Mouse (Mus musculus): ENCODE measurements around the gene Myadm.
"Not testable (repeated sequence)": the region's sequence is repeated elsewhere in the genome, so short reads cannot be mapped to it uniquely, and the experiment has no call there.

Myadm gene

DNA sequence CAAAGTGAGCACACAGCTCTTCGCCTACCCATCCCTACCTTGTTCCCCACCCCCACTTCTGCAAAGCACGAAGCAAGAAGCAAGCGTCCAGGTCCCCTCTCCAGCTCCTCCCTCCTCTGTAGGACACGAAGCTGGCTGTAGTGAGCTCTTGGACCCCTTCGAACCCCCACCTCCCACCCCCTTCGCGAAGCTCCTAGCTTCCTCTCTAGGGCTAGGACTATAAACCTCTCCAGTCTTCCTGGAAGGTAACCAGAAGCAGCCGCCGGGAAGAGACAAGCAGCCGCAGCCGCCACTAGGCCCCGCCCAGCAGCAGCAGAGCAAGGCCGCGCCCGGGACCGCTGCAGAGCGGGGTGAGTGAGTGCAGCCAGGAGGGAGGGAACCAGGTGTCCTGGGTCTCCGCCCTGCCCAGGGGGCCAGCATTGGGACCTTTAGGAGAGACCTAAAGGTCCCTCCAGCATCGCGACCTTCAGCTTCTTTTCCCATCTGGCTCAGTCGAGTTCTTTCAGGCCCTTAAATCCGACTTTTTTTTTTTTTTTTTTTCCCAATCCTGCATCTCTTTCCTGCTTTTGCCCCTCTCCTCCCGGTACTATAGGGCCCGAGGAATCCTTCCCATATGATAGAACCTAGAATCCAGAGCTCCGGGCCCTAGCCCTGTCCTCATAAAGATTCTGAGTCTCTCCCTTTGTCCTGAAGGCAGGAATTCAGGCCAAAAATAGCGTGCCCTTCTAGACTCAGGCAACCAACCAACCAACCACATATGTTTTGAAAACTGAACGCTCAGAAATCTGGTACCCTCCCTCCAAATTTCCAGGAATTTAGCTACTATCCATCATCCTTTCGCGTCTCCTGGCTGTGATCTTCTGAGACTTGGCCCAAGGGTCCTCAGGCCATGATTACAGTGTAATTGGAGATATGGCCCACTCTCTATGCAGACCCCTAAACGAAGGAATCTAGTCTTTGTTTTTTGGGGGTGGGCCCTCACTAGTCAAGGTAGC is at the start of gene Myadm, which contains the start of gene Prkcg:
TSS of gene Myadm (plus strand) at position 105 of the 995 bp plus-strand sequence.
TSS of gene Prkcg (plus strand) at position 204 of the 995 bp plus-strand sequence.
- DNase-seq (ENCODE audit: low spot score in 2 of 2) = peak; percentile 51 to 80

DNA sequence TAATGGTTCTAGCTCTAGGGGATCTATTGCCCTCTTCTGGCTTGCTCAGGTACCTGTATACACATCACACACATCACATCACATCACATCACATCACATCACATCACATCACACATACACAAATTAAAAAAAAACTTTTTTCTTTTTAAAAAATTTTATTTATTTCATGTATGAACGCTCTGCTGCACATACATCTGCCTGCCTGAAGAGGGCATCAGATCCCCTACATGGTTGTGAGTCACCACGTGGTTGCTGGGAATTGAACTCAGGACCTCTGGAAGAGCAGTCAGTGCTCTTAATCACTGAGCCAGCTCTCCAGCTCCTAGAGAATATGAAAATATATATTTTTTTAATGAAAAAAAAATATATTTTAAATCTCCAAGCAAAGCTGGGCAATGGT is 49.7 kb upstream of the Myadm start:
- no peak for DNase-seq (ENCODE audit: low spot score in 2 of 2)

DNA sequence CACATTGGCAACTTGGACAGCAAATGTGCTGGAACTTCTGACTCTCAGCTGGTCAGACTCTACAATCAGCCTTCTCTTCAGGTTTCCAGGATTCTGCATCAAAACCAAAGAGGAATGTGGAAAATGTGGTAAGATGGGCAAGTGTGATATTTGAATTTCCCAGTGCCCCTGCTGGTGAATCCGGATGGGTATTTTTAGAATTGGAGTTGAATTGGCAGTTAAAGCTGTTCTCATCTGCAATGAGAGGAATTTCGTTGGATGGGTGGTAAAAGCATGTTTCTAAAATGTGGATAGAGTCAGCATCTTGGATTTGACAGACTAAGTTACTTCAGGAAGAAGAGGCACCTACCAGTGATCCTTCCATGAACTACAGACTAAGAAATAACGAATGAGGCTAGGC is 28.2 kb upstream of the Myadm start:
- no peak for DNase-seq (ENCODE audit: low spot score in 2 of 2)

DNA sequence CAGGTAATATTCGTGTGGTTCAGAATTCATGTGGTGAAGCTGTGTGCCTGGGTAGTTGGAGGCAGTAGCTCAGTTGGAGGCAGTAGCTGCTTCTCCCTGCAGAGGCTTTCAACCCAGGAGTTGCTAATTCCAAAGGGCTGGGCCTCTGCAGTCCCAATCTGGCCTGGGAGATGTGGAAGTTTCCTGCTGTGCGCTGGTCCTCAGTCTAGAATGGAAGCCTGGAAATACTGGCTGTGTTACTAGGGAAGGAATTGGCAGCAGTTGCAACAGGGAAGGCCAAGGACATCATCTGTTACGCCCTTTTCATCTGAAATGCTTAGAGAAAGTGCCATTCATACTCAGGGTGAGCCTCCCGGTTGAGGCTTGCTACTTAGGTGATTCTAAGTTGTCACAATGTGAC is 27.4 kb upstream of the Myadm start:
- DNase-seq (ENCODE audit: low spot score in 2 of 2) = no peak

DNA sequence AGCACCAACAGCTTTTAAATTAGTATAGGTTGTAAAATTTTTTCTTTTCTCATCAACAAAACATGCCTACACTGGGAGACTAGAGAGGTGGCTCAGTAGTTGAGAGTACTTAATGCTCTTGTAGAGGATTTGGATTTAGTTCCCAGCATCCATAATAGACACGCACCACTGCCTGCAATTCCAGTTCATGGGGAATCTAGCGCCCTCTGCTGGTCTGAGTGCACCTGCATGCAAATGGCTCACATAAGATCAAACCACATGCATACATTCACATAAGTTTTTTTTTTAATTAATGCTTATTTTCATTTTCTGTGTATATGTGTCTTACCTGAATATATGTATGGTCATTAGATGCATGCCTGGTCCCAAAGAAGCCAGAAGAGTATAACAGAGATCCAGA is 26.1 kb upstream of the Myadm start:
- peak in 1 of 2 experiments; percentile 51 for DNase-seq (ENCODE audit: low spot score in 2 of 2)

DNA sequence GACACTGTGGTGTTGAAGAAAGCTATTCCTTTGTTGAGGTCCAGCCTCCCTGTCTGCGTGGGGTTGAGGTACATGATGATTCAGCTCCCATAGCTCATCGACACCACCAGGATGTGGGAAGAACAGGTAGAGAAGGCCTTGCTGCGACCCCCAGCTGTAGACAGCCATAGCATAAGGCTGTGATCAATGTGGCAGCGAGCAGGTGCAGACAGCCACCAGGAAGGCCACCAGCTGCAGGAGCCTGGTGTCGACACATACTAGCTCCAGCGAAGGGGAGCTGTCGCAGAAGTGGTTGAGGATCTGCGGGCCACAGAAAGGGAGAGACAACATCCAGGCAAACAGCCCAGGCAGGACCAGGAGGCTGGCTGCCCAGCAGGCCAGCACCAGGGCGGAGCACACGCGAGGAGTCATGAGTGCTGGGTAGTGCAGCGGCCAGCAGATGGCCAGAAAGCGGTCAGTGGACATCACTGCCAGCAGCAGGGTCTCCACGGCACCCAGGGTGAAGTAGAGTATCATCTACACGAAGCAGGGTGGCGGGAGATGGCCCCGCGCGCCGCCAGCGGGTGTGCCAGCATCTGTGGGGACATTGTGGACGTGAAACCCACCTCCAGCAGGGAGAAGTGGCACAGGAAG is 24.4 kb upstream of the Myadm start:
- no peak for DNase-seq (ENCODE audit: low spot score in 2 of 2)

DNA sequence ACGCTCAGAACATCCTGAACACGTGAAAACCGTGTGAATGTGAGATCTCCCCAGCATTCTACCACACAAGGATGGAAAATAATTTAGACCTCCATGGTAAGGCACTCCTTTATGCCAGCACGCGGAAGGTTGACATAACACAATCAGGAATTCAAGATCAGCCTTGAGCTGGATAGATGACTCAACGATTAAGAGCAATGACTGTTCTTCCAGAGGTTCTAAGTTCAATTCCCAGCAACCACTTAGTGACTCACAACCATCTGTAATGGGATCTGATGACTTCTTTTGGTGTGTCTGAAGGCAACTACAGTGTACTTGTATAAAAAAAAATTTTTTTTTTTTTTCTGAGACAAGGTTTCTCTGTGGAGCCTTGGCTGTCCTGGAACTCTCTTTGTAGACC is 23.6 kb upstream of the Myadm start:
- DNase-seq (ENCODE audit: low spot score in 2 of 2) = no peak

DNA sequence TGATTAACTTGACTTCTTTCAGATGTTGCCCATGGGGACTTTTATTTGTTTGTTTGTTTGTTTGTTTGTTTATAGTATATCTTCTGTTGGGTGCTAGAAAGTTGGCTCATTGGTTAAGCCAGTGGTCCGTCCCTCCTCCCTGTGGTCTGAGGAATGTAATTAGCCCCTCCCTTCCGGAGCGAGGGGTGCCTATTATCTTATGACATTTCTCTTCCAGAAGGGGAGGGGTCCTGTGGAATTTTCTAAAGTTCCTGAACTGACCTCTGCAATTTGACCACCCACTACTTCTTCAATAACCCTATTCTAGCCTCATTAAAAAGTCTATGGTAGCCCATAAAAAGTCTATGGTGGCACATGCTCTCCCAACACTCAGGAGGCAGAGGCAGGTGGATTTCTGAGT is 21.6 kb upstream of the Myadm start:
- DNase-seq (ENCODE audit: low spot score in 2 of 2) = no peak

DNA sequence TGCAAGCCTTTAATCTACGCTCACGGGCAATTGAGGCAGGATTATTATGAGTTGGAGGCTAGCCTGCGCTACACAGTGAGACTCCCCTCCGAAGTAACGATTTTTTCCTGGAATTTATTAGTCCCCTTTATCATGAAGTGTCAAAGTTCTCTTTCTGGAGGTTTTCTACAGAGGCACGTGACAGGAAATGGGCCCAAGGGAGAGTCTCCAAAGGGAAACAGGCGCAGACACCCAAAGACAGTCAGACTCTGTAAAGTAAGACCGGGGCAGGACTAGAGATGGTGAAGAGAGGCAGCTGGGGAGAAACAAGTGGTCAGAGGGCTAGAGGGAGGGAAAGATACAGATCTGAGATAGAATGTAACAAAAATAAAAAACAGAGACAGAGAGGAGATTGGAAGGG is 21.0 kb upstream of the Myadm start:
- DNase-seq (ENCODE audit: low spot score in 2 of 2) = no peak

DNA sequence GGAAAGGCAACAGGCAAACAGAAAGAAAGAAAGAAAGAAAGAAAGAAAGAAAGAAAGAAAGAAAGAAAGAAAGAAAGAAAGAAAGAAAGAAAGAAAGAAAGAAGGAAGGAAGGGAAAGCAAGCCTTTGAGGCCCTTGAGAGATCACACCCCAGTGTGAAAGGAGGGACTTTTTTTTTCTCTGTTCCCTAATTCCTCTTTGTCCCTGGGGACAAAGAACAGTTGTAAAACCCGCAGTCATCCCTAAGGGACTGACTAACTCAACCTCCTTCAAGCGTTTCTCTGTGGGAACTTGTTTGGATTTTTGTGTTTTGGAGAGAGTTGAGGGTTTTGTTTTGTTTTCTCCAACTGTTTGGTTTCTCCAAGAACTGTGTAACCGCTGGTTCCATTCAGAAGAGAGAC is 20.6 kb upstream of the Myadm start:
- DNase-seq (ENCODE audit: low spot score in 2 of 2) = no peak

DNA sequence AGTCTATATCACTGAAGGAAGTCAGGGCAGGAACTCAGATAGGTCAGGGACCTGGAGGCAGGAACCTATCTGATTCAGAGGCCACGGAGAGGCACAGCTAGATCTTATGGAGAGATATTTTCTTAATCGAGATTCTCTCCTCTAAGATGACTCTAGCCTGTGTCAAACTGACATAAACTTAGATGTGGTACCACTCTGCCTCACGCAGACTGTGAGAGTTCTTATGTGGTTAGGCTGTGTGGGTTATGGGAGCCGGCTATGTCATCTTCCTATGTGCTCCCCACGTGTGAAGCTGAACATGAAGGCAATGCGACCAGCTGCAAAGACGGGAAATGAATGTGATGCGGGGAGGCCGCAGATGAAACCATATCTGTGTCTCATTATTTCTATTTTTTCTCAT is 16.7 kb upstream of the Myadm start:
- no peak for DNase-seq (ENCODE audit: low spot score in 2 of 2)

DNA sequence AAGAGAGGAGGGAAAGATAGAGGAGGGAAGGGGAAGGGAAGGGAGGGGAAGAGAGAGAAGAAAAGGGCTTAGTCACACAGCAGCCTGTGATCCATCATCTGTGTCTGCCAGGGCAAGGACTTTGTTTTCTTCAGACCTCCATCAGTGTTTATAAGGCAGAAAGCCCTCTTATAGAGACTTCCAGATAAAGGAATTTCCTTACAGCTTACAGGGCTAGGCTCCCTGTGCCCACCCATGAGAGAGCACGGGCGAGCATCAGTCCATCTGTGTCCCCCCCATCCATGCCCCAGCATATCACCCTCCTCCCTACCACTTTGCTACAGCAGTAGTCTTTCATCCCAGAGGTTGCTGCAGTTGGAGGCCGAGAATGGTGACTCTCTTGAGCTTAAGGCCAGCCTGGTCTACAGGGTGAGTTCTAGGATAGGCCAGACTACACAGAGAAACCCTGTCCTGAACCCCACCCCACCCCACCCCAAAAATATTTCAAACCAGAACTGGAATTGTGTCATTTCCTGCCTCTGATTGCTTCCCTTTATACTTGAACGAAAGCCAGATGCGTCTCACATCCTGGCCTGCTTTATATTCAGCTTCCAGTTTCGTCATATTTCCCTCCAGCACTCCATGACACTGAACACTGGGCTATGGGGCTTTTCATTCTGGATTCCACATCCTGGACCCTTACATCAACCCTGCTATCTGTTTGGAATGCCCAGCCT is 13.3 kb upstream of the Myadm start:
- DNase-seq (ENCODE audit: low spot score in 2 of 2) = no peak

DNA sequence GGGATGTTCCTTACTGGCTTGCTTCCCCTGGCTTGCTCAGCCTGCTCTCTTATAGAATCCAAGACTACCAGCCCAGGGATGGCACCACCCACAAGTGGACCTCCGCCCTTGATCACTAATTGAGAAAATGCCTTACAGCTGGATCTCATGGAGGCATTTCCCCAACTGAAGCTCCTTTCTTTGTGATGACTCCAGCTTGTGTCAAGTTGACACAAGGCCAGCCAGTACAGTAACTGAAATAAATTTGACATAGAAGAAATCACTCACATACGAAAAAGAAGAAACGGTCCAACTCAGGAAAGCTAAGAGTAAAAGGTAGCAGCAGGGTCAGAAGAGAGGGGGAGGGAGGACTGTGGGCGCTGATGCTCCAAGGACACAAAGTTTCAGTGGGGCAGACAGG is 12.1 kb upstream of the Myadm start:
- not testable (repeated sequence) for DNase-seq (ENCODE audit: low spot score in 2 of 2)

DNA sequence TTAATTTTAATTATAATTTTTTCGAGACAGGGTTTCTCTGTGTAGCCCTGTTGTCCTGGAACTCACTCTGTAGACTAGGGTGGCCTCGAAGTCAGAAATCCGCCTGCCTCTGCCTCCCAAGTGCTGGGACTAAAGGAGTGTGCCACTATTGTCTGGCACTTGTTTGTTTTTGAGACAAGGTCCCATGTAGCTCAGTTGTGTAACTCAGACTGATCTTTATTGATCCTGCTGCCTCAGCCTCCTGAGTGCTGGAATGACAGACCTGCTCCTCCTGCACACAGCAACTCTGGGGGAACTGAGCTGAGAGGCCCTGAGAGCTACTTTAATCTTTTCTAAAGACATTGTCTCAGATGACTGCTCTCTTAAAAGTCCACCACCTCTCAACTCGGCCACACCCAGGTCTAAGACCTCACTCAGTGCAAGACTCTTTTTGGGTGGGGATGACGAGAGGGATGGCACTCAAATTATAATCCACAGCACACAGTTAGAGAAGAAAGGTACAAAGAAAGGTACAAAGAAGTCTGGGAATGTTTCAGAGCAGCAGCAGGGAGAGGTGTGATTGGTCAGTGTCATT is 8.7 kb upstream of the Myadm start:
- no peak for DNase-seq (ENCODE audit: low spot score in 2 of 2)

DNA sequence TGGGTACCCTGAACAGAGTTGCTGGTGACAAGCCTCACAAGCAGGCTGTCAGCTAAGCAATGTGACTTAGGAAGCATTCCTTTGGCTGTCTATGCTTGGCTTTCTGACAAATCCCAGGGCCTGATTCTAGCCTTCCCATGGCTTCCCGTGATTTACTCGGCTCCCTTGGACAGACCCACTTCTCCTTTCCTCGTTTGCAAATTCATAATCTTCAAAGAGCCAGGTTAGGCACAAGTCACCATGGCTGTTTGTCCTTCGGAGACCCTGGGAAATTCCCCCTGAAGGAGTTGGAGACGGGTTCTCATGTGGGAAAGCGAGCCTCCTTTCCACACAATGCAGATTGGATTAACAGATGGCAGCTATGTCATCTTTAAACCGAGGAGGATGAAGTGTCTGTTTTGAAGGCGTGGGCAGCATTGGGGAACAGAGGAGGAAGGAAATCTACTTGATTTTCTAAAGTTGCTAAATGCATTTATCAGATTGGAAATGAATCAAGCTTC is 8.2 kb upstream of the Myadm start:
- no peak for DNase-seq (ENCODE audit: low spot score in 2 of 2)

DNA sequence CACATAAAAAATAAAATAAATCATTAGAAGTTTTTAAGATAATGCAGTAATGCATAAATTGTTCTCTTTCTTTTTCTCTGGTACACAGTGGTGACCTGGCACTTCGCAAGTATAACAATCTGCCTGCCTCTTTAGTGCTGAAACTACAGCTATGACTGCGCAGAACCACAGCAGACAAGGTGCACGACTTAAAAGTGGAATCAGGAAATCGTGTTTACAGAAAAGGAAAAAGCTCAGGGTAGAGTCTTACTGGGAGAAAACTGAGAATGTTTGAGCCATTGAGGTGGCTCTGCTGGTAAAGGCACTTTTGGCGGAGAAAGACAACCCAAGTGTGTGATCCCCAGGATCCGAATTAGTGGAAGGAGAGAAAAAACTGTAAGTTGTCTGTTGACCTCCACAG is 7.1 kb upstream of the Myadm start:
- DNase-seq (ENCODE audit: low spot score in 2 of 2) = no peak

DNA sequence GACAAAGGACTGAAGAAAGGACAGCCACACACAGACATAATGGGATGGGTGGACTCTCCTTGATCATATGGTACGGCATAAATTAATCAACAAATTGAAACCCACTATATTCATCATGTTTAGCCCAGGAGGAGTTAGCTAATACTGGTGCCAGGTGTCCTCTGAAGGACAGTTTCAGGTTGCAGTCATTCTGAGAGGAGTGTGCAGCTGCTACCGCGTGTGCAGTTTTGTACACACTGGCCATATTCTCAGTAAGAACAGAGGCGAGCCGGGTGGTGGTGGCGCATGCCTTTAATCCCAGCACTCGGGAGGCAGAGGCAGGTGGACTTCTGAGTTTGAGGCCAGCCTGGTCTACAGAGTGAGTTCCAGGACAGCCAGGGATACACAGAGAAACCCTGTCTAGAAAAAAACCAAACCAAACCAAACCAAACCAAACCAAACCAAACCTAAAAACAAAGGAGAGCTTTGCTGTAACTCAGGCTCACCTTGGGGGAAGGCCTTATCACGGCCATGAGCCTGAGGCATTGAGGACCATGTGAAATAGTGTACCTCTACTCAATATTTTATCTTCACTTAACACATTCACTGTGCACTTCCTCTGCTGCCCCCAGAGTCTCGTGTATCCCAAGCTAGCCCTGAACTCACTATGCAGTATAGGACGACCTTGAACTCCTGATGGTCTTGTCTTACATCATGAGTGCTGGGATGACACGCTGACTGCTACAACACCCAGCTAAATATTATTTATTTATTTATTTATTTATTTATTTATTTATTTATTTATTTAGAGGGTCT is 5.6 kb upstream of the Myadm start:
- no peak for DNase-seq (ENCODE audit: low spot score in 2 of 2)

DNA sequence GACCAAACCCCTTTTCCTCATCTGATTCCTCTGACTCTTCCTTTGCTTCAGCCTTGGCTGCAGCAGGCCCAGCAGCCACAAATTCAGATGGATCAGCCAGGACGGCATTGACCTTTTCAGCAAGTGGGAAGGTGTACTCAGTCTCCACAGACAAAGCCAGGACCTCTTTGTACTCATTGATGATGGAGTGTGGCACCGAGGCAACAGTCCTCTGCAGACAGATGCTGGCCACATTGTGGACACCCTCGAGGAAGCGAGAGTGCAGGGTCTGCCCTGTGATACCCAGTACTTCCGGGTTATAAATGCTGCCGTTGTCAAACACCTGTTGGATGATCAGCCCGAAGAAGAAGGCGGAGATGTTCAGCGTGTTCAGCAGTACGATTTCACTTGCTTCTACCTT is 4.3 kb upstream of the Myadm start:
- DNase-seq (ENCODE audit: low spot score in 2 of 2) = no peak

DNA sequence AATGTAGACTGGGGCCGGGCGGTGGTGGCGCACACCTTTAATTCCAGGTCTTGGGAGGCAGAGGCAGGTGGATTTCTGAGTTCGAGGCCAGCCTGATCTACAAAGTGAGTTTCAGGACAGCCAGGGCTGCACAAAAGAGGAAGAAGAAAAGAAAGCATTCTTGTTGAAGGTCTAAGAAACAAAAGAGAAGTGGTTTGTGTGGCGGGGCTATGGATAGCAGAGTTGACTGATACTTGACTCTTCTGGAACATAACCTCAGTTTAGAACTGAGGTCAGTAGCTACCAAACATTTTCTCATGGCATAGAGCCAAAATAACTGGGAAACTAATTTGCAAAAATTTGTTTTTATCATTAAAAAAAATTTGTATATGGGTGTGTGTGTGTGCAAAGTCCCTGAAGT is 2.8 kb upstream of the Myadm start:
- DNase-seq (ENCODE audit: low spot score in 2 of 2) = no peak

DNA sequence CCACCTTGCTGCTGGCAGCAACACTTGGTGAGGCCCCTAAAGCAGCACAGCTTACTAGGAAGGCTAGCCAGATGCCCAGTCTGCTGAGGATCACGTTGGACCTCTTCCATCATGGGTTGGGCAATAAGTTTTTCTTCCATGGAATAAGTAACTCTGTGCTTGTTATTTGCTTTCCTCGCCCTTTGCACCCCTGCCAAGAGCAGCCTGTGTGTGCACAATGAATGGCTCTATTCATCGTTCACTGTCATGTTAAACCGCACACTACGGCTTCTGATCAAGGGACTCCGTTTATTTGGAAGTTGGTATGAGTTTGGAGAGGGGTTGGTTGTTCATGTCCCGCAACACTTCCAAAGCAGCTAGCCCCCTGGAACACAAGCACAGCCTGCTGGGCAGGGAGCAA is 1.7 kb upstream of the Myadm start:
- no peak for DNase-seq (ENCODE audit: low spot score in 2 of 2)
